Mouse (Mus musculus) stomach, embryonic 16.5 days (tissue): ENCODE measurements at regions not wholly inside any gene's neighbourhood (a gene's known extent, or its start where the extent isn't known, plus 50 kb on each side); places are given as distances from the start of the nearest gene placed in this dataset.

Experiments
- ATAC-seq: fragments of 200-750 bp; cut with Nextera tagmentation; 2 replicates; pipeline ENCODE4 v1.8.0; 2017; ENCODE audit warnings: moderate number of reproducible peaks, moderate TSS enrichment; ENCODE audit not compliant: insufficient read depth, low FRiP score
- H3K27ac ChIP-seq: fragments of 300-500 bp; sonication (generic); 2 replicates; pipeline ENCODE4 v1.5.1; 2014; ENCODE audit warnings: low read length
- H3K27me3 ChIP-seq: fragments of 300-500 bp; sonication (generic); 2 replicates; pipeline ENCODE4 v1.6.1; 2014; ENCODE audit warnings: low read length, control low read depth, mixed read lengths; ENCODE audit not compliant: control insufficient read depth, insufficient read depth
- H3K36me3 ChIP-seq: fragments of 300-500 bp; sonication (generic); 2 replicates; pipeline ENCODE4 v1.6.1; 2014; ENCODE audit warnings: low read length; ENCODE audit not compliant: control insufficient read depth, insufficient read depth
- H3K4me1 ChIP-seq: fragments of 300-500 bp; sonication (generic); 2 replicates; pipeline ENCODE4 v1.6.1; 2014; ENCODE audit warnings: low read length, control low read depth, mixed read lengths; ENCODE audit not compliant: control insufficient read depth, insufficient read depth
- H3K4me2 ChIP-seq: fragments of 300-500 bp; sonication (generic); 2 replicates; pipeline ENCODE4 v1.6.1; 2014; ENCODE audit warnings: low read depth, low read length, mixed read lengths
- H3K4me3 ChIP-seq: fragments of 300-500 bp; sonication (generic); replicated peaks from 2 replicates; pipeline ENCODE4 v1.5.1; 2014; ENCODE audit warnings: mild to moderate bottlenecking, low read length
- H3K9ac ChIP-seq: fragments of 300-500 bp; sonication (generic); 2 replicates; pipeline ENCODE4 v1.6.1; 2014; ENCODE audit warnings: low read length
- H3K9me3 ChIP-seq: fragments of 300-500 bp; sonication (generic); replicated peaks from 2 replicates; pipeline ENCODE4 v1.6.1; 2016; ENCODE audit warnings: low read length, control low read depth; ENCODE audit not compliant: control insufficient read depth
- WGBS: fragments of 180-500 bp; shearing (Covaris S2); extraction: QIAGEN DNeasy Blood & Tissue Kit; methylation state at CpG from one replicate; pipeline ENCODE4 v1.1.7; 2014; 5-methylcytosine and 5-hydroxymethylcytosine counted together

DNA sequence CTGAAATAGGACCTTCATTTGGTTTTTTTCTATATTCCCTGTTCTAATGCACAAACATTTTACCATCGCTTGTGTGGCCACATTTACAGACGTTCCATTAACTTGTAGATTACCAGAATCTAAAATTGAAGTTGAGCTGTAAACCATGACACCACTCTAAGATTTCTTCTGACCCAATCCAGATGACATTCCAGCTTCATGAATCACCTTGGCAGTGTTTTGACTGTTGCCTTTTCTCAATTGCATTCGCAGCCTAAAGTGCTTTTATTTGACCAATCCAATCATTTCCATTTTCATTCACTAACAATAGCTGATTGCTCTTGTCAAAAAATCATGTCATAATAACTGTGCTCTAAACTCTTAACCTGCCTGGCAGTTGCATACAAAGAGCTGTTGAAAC is 144.8 kb downstream of the Mdfic start:
- no peaks in the 10 kb centered on the region for H3K27me3 ChIP-seq
- H3K4me3 ChIP-seq: no peak overlapping the region
- no peaks in the 10 kb centered on the region for H3K4me1 ChIP-seq
- H3K27ac ChIP-seq: no peak overlapping the region
- no peak for ATAC-seq
- 54% methylated on average over 3 of the region's 3 CpGs for WGBS
- no peak overlapping the region for H3K4me2 ChIP-seq
- H3K9ac ChIP-seq: no peak overlapping the region
- no peaks in the 10 kb centered on the region for H3K9me3 ChIP-seq
- H3K36me3 ChIP-seq: no peaks in the 10 kb centered on the region

DNA sequence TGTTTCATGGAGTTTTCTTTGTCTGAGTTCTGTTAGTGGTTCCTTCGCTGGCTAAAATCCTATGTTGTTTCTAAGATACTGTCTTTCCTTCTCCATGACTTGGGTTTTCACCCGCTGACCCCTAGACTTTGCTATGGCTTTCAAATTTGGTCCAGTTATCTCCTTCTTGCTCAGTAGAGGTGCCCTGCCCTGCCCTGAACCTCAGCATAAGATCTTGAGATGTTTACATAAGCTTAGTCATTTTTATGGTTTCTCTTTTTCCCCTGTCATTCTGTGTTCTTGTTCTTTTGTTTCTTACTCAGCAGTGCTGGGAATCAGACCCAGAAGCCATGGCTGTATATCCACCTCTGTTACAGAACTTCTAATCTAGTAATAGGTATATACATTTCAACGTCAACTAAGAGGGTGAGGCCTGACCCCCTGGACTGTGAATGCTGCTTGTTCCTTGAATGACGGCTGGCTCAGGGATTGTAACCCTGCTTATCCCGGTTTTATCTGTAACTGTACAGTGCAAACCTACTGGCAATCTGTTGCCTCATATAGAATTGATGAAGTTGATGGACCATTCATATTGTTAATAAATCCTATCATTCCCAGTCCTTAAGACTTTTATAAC is 161.9 kb downstream of the Mdfic start:
- ATAC-seq: no peak
- Histone ChIP-seq H3K9ac (no peak overlapping the region), H3K9me3 (no peaks in the 10 kb centered on the region), H3K27me3 (no peaks in the 10 kb centered on the region), H3K4me3 (no peak overlapping the region), H3K4me2 (no peak overlapping the region), H3K27ac (no peak overlapping the region), H3K4me1 (no peaks in the 10 kb centered on the region), H3K36me3 (no peaks in the 10 kb centered on the region)
- whole genome bisulfite sequencing: 66% methylated on average over 5 of the region's 5 CpGs

DNA sequence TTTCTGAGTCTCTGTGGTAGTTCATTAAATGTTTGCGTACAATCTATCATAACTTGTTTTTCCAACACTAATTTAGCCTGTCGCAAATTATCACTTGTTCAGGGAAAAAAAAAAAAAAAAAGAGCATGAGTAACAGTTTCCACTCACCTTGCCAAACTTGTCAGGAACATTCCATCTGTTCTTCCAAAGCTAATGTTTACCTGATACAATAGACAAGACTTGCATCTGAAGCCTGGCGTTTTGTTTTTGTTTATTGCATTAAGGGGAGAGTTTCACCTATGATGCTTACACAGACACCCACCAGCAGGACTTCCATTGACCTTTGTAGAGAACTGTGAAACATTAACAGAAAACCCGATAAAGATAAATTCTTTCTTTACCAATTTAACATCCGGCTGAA is 172.6 kb downstream of the Mdfic start:
- Histone ChIP-seq H3K27me3 (no peaks in the 10 kb centered on the region), H3K36me3 (no peaks in the 10 kb centered on the region)
- 63% methylated on average over 5 of the region's 5 CpGs for WGBS

DNA sequence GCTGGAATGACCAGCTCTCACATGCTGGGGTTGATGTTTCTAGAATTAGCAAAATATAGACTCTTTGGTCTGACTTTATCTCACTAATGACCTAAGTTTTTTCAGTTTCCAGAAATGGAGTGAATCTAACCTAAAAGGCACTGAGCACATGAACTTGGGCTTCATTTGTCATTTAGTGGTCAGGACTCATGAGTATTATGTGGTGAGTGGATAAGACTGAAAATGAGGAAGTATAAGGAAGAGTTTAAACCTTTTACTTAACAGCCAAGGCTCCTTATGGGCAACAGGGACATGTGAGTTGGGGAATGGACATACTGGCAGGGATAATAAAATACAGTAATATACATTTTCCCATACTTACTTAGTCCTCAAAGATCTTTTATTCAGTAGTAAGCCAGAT is 180.0 kb downstream of the Mdfic start:
- Histone ChIP-seq H3K27me3 (no peaks in the 10 kb centered on the region), H3K9ac (no peak overlapping the region), H3K9me3 (no peaks in the 10 kb centered on the region), H3K4me1 (no peaks in the 10 kb centered on the region), H3K27ac (no peak overlapping the region), H3K4me2 (no peak overlapping the region), H3K36me3 (no peaks in the 10 kb centered on the region), H3K4me3 (no peak overlapping the region)
- no peak for ATAC-seq

More for the DNA sequence above, 172.6 kb downstream of the Mdfic start:
- no peaks in the 10 kb centered on the region for H3K4me1 ChIP-seq
- H3K9me3 ChIP-seq: no peaks in the 10 kb centered on the region
- ATAC-seq: no peak
- no peak overlapping the region for H3K4me3 ChIP-seq
- no peak overlapping the region for H3K9ac ChIP-seq
- no peak overlapping the region for H3K27ac ChIP-seq
- no peak overlapping the region for H3K4me2 ChIP-seq

DNA sequence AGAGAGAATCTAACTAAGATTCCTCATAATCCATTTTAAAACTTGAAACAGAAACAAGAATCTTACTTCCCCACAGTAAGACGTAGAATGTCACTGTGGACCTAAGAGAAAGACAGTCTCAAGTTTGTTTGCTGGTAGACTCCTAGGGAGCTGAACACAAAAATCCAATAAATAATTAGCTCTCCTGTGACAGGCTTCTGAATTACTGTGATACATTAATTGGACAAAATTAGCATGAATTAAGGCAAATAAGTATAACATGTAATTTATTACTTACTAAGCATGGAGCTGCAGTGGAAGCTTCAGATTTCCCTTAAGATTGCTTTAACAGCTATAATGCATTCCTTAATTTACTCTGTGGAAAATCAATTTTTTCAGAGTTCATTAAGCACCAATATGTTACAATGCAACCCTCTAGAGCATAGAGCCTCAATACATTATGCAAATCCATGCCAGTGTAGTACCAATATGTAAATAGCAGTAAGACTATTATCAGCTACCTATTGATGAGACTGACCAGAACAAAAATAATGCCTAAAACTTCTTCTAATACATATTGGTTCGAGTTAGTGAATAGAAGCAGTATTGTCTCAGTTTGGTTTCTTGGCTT is 182.3 kb downstream of the Mdfic start:
- 63% methylated on average over 2 of the region's 2 CpGs for WGBS

DNA sequence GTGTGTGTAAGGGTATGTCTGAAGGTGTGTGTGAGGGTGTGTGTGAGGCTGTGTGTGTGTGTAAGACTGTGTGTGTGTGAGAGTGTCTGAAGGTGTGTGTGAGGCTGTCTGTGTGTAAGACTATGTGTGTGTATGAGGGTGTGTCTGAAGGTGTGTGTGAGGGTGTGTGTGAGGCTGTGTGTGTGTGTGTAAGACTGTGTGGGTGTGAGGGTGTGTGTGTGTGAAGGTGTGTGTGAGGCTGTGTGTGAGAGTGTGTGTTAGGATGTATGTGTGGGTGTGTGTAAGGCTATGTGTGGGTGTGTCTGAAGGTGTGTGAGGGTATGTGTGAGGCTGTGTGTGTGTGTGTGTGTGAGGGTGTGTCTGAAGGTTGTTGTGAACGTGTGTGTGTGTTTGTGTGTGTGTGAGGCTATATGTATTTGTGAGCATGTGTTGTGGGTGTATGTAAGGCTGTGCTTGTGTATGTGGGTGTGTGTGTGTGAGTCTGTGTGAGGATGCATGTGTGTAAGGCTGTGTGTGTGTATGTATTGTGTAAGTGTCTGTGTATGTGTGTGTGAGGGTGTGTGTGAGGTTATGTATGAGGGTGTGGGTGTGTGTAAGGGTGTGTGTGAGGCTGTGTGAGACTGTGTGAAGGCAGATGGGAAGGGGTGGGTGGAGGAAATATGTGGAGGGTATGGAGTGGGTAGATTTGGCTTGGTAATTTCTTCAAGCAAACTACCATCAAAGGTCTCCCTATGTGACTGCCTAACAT is 190.1 kb downstream of the Mdfic start:
- no peak for ATAC-seq
- Histone ChIP-seq H3K4me3 (no peak overlapping the region), H3K4me1 (no peaks in the 10 kb centered on the region), H3K36me3 (no peaks in the 10 kb centered on the region), H3K27me3 (no peaks in the 10 kb centered on the region), H3K27ac (no peak overlapping the region), H3K9ac (no peak overlapping the region), H3K4me2 (no peak overlapping the region), H3K9me3 (no peaks in the 10 kb centered on the region)
- 56% methylated on average over 1 of the region's 1 CpGs for WGBS

More for the DNA sequence above, 182.3 kb downstream of the Mdfic start:
- no peak overlapping the region for H3K9ac ChIP-seq
- no peaks in the 10 kb centered on the region for H3K36me3 ChIP-seq
- H3K4me2 ChIP-seq: no peak overlapping the region
- no peaks in the 10 kb centered on the region for H3K9me3 ChIP-seq
- ATAC-seq: no peak
- H3K4me3 ChIP-seq: no peak overlapping the region
- no peaks in the 10 kb centered on the region for H3K4me1 ChIP-seq
- no peaks in the 10 kb centered on the region for H3K27me3 ChIP-seq
- no peak overlapping the region for H3K27ac ChIP-seq

DNA sequence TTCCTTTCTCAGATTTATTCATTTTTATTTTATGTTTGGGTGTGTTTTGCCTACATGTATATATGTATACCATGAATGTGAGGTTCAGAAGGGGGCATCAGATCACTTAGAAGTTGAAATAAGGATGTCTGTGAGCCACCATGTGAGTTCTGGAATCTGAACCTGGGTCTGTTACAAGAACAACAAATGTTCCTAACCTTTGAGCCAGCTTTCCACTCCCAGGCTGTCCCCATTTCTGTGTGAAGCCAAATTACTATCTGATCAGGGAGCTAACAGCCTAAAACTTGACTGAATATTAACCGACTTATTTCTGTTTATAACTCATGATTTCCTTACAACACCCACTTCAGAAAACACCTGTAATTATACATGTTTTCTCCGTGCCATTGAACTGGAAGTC is 209.2 kb downstream of the Mdfic start:
- no peaks in the 10 kb centered on the region for H3K36me3 ChIP-seq
- no peak overlapping the region for H3K9ac ChIP-seq
- no peak overlapping the region for H3K27ac ChIP-seq
- H3K4me1 ChIP-seq: no peaks in the 10 kb centered on the region
- ATAC-seq: no peak
- no peaks in the 10 kb centered on the region for H3K9me3 ChIP-seq
- 85% methylated on average over 2 of the region's 2 CpGs for WGBS
- no peak overlapping the region for H3K4me2 ChIP-seq
- H3K4me3 ChIP-seq: no peak overlapping the region
- H3K27me3 ChIP-seq: no peaks in the 10 kb centered on the region

DNA sequence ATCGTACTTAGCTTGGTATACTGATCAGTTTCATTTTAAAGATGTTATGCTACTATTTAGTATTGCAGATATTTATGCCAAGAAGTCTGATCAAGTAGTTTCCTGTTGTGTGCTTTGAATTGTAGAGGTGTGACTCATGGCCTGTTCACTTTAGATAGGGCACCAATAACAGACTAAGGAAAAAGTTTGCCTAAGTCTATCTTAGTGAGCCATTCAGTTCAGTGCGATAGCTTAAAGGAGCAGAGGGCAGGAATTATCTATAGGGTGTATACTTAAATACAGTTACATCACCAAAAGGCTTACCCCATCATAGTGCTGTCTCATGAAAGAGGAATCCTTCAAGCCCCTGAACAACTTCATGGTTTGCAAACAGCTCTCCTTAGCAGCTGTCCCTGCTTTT is 229.8 kb downstream of the Mdfic start:
- H3K4me1 ChIP-seq: no peaks in the 10 kb centered on the region
- no peak overlapping the region for H3K27ac ChIP-seq
- WGBS: 68% methylated on average over 2 of the region's 2 CpGs
- H3K4me3 ChIP-seq: no peak overlapping the region
- ATAC-seq: no peak
- no peaks in the 10 kb centered on the region for H3K27me3 ChIP-seq
- H3K9me3 ChIP-seq: no peaks in the 10 kb centered on the region
- H3K36me3 ChIP-seq: no peaks in the 10 kb centered on the region
- H3K4me2 ChIP-seq: no peak overlapping the region
- H3K9ac ChIP-seq: no peak overlapping the region

DNA sequence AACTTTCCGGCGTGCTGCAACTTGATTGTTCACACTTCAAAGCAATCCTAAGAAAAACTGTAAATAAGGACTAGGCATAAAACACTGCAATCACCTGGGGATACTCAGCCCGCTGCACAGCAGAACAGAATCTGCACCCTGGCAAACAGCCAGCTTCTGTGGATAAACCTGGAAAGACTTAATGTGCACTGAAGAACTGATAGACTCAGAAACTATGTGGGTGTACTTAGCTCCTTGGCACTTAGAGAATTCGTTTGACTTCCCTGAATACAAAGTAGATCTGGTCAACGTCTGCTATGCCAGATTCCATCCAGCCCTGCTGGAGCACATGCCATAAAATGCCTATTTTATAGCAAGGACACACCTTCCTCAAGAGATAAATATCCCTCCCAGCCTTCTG is 266.9 kb downstream of the Mdfic start:
- H3K4me2 ChIP-seq: no peak overlapping the region
- H3K27me3 ChIP-seq: no peaks in the 10 kb centered on the region
- H3K9me3 ChIP-seq: no peaks in the 10 kb centered on the region
- ATAC-seq: no peak; the same call in 1 of the 2 replicates
- no peak overlapping the region for H3K4me3 ChIP-seq
- 0 out of 2 replicates have a peak, but pooled peaks cover 2% of the 10 kb centered on the region for H3K4me1 ChIP-seq
- H3K9ac ChIP-seq: no peak overlapping the region
- no peaks in the 10 kb centered on the region for H3K36me3 ChIP-seq
- 30% methylated on average over 5 of the region's 5 CpGs for WGBS
- 0 out of 2 replicates have a peak overlapping the region, but pooled peaks have one; percentile 34 for H3K27ac ChIP-seq
